Mouse (Mus musculus) olfactory bulb, adult 2 months (tissue): ENCODE measurements at regions not wholly inside any gene's neighbourhood (a gene's known extent, or its start where the extent isn't known, plus 50 kb on each side); places are given as distances from the start of the nearest gene placed in this dataset.
A peak's percentile ranks its signal among the peaks of the same experiment; 100 is the strongest.

ENCODE experiments used
- H3K27ac ChIP-seq: fragments of 200-500 bp; 2 replicates; pipeline ENCODE4 v1.5.1; 2012; ENCODE audit warnings: low read depth, low read length; ENCODE audit not compliant: insufficient read depth
- H3K4me1 ChIP-seq: fragments of 200-500 bp; 2 replicates; pipeline ENCODE4 v1.6.1; 2012; ENCODE audit warnings: low read length; ENCODE audit not compliant: control insufficient read depth, insufficient read depth
- H3K4me3 ChIP-seq: fragments of 200-500 bp; 2 replicates; pipeline ENCODE4 v1.5.1; 2012; ENCODE audit warnings: mild to moderate bottlenecking, low read depth, low read length, moderate library complexity; ENCODE audit not compliant: insufficient read depth
- CTCF ChIP-seq: fragments of 200-500 bp; IDR thresholded peaks from 2 replicates; pipeline ENCODE4 v1.5.1; 2012; ENCODE audit warnings: low read depth, mild to moderate bottlenecking, low read length, moderate library complexity; ENCODE audit not compliant: insufficient read depth
- POLR2A ChIP-seq: fragments of 200-500 bp; IDR thresholded peaks from 2 replicates; pipeline ENCODE4 v1.6.1; 2012; ENCODE audit warnings: mild to moderate bottlenecking, low read depth, low read length, moderate library complexity; ENCODE audit not compliant: insufficient read depth
- WGBS: fragments of 180-500 bp; shearing (Covaris S2); methylation state at CpG from one replicate; pipeline ENCODE4 v1.1.7; 2018; 5-methylcytosine and 5-hydroxymethylcytosine counted together

GRCm38 (mm10) chr6:143367804-143368203 is 200.8 kb downstream of the Etnk1 start:
- Histone ChIP-seq H3K4me1 (no peaks in the 10 kb centered on the region), H3K27ac (no peak overlapping the region), H3K4me3 (no peak overlapping the region)
- TF ChIP-seq CTCF (no peak), POLR2A (no peak)
- 90% methylated on average over 3 of the region's 3 CpGs for WGBS

- no peak overlapping the region for H3K27ac ChIP-seq
- no peak for TF ChIP-seq CTCF
- no peak for TF ChIP-seq POLR2A
- no peak overlapping the region for H3K4me3 ChIP-seq
- H3K4me1 ChIP-seq = no peaks in the 10 kb centered on the region
- WGBS = 61% methylated on average over 8 of the region's 8 CpGs
Measured at GRCm38 (mm10) chr6:143368646-143369045, 201.6 kb downstream of the Etnk1 start.

- no peak for TF ChIP-seq CTCF
- no peak for TF ChIP-seq POLR2A
- no peak overlapping the region for H3K4me3 ChIP-seq
- no peaks in the 10 kb centered on the region for H3K4me1 ChIP-seq
- H3K27ac ChIP-seq = no peak overlapping the region
- WGBS = 65% methylated on average over 5 of the region's 5 CpGs
Measured at GRCm38 (mm10) chr6:143372487-143372886, 205.5 kb downstream of the Etnk1 start.

- no peaks in the 10 kb centered on the region for H3K4me1 ChIP-seq
- 69% methylated on average over 15 of the region's 15 CpGs for WGBS
- H3K4me3 ChIP-seq = no peak overlapping the region
- TF ChIP-seq POLR2A = no peak
- TF ChIP-seq CTCF = peak; percentile 67
- no peak overlapping the region for H3K27ac ChIP-seq
Measured at GRCm38 (mm10) chr6:143373686-143374273, 206.8 kb downstream of the Etnk1 start.

- Histone ChIP-seq H3K4me1 (no peaks in the 10 kb centered on the region), H3K4me3 (no peak overlapping the region), H3K27ac (no peak overlapping the region)
- no peak for TF ChIP-seq CTCF
- TF ChIP-seq POLR2A = no peak
- 78% methylated on average over 21 of the region's 21 CpGs for WGBS
Measured at GRCm38 (mm10) chr6:143375951-143376713, 209.1 kb downstream of the Etnk1 start.

- Histone ChIP-seq H3K27ac (no peak overlapping the region), H3K4me3 (no peak overlapping the region), H3K4me1 (no peaks in the 10 kb centered on the region)
- 93% methylated on average over 14 of the region's 14 CpGs for WGBS
- TF ChIP-seq POLR2A (no peak), CTCF (no peak)
Measured at GRCm38 (mm10) chr6:143377121-143377520, 210.1 kb downstream of the Etnk1 start.

GRCm38 (mm10) chr6:143378126-143378525 is 211.1 kb downstream of the Etnk1 start:
- no peaks in the 10 kb centered on the region for H3K4me1 ChIP-seq
- H3K4me3 ChIP-seq = no peak overlapping the region
- no peak overlapping the region for H3K27ac ChIP-seq
- TF ChIP-seq POLR2A (no peak), CTCF (no peak)
- WGBS = 97% methylated on average over 9 of the region's 9 CpGs

GRCm38 (mm10) chr6:143380490-143380889 is 213.5 kb downstream of the Etnk1 start:
- Histone ChIP-seq H3K27ac (no peak overlapping the region), H3K4me1 (no peaks in the 10 kb centered on the region), H3K4me3 (no peak overlapping the region)
- no peak for TF ChIP-seq CTCF
- TF ChIP-seq POLR2A = no peak
- WGBS = 97% methylated on average over 3 of the region's 3 CpGs

- TF ChIP-seq CTCF (no peak), POLR2A (no peak)
- Histone ChIP-seq H3K4me1 (no peaks in the 10 kb centered on the region), H3K4me3 (no peak overlapping the region), H3K27ac (no peak overlapping the region)
- 95% methylated on average over 16 of the region's 16 CpGs for WGBS
Measured at GRCm38 (mm10) chr6:143386597-143387450, 219.8 kb downstream of the Etnk1 start.
